ENCODE assay signal across 20 mouse cellular contexts in genomic region chr12:85146881-85147280, GRCm38 (mm10). TPM values are rescaled to one million over a fixed set of nuclear protein-coding genes. Genes with fewer than 3 reads are reported as not detected.
"Had no signal": no experiment of that assay in that cellular context is flagged by ENCODE, and none has a peak within 500 bp of the region (broad histone marks: within the 10 kb centered on the region; RNA-seq: fewer than 3 reads in every experiment).

No protein-coding gene starts in this region.

- DNase-seq: kidney, adult 2 months; layer of hippocampus, adult 9-11 months; lung, adult 2 months; lung, postnatal 14 days; right cerebral cortex, postnatal 25 days; spleen, adult 18-20 months; thymus, adult 18-20 months; thymus, postnatal 36 days had no signal

- H3K27ac ChIP-seq: liver, embryonic 15.5 days; neural tube, embryonic 13.5 days; stomach, embryonic 15.5 days had no signal

- H3K9me3 ChIP-seq: limb, embryonic 15.5 days; liver, embryonic 15.5 days; neural tube, embryonic 13.5 days; stomach, embryonic 15.5 days had no signal

- ATAC-seq: midbrain, embryonic 16.5 days had no signal

- H3K4me3 ChIP-seq: limb, embryonic 15.5 days; liver, embryonic 15.5 days; myocyte; neural tube, embryonic 13.5 days; stomach, embryonic 15.5 days had no signal

- H3K27me3 ChIP-seq: neural tube, embryonic 13.5 days had no signal

- H3K36me3 ChIP-seq: limb, embryonic 15.5 days; liver, embryonic 15.5 days; stomach, embryonic 15.5 days had no signal

- H3K9ac ChIP-seq: limb, embryonic 15.5 days; liver, embryonic 15.5 days; neural tube, embryonic 13.5 days; stomach, embryonic 15.5 days had no signal

- H3K4me2 ChIP-seq: limb, embryonic 15.5 days; liver, embryonic 11.5 days; liver, embryonic 15.5 days; midbrain, embryonic 11.5 days; neural tube, embryonic 13.5 days; stomach, embryonic 15.5 days had no signal

RNA-seq across cellular contexts. Expression of gene Rps6kl1, which starts 4.2 kb away (rescaled TPM):
- total RNA-seq: megakaryocyte progenitor cell, adult 5-6 weeks; megakaryocyte-erythroid progenitor cell, adult 5-6 weeks; neutrophil, adult 5-6 weeks had no signal

RNA-seq across cellular contexts. Expression of gene Pgf, which starts 30.7 kb away (rescaled TPM):
- total RNA-seq: megakaryocyte progenitor cell, adult 5-6 weeks; megakaryocyte-erythroid progenitor cell, adult 5-6 weeks; monocyte, adult 5-6 weeks; neutrophil, adult 5-6 weeks had no signal

RNA-seq across cellular contexts. Expression of gene Prox2, which starts 36.3 kb away (rescaled TPM):
- total RNA-seq: monocyte, adult 5-6 weeks had no signal
